Mouse (Mus musculus) heart, adult 18-20 months (tissue): ENCODE data around the gene Etv6. TPM values are rescaled to one million over a fixed set of nuclear protein-coding genes. Genes with fewer than 3 reads are reported as not detected.

Experiments used
- DNase-seq, 2 experiments: peaks; one replicate each; pipeline ENCODE4 v3.0.0; 2021 to 2022; ENCODE audit warnings: mixed read lengths in 1 of 2
- total RNA-seq, 2 experiments: library from RNA; stranded (reverse); gene quantifications; 2 replicates each; pipeline ENCODE4 v1.2.3; 2021

The Etv6 gene
- total RNA-seq, 2 experiments from 2014 or later, result 11.3 to 12.1 TPM

GRCm38 (mm10) chr6:134043545-134043944, 8.0 kb downstream of the Etv6 start:
- peak in 1 of 2 experiments; percentile 39 for DNase-seq

- peak in 1 of 2 experiments; percentile 5 for DNase-seq
Measured at GRCm38 (mm10) chr6:134045092-134045868, 9.8 kb downstream of the Etv6 start.

DNA sequence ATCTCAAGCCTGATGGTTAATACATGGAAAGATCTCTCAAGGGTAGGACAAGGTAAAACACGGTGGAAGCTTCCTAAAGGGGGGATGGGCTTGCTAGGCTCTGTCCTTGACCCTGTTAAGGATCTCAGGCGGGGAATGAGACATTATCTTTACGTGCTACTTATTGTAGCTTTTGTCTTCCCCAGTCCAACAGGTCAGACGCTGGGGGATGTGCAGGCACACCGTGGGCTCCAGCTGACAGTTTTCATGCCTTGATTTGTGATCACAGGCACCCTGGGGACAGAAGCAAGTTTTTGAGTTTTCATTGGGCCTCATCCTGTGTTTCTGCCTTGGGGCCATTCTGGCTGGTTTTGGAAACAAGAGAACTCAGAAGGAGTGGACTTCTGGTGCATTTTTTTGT, 10.6 kb downstream of the Etv6 start:
- DNase-seq, result no peak

DNA sequence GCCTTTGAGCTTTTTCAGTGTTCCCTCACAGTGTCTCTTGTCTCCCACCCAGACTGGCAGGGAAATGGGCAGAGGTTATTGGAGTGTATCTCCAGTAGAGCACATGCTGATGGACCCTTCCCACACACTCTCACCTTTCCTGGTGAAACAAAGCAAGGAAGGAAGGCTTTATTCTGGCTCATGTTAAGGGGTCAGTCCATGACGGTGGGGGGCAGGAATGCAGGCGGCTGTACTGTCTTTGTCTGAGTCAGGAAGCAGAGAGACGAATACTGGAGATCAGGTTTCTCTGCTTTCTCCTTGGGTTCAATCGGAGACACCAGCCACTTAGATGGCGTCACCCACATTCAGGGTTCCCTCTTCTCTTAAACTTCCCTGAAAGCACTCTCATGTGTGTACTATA, 11.7 kb downstream of the Etv6 start:
- no peak for DNase-seq

GRCm38 (mm10) chr6:134047974-134048373, 12.5 kb downstream of the Etv6 start:
- DNase-seq, result no peak

DNA sequence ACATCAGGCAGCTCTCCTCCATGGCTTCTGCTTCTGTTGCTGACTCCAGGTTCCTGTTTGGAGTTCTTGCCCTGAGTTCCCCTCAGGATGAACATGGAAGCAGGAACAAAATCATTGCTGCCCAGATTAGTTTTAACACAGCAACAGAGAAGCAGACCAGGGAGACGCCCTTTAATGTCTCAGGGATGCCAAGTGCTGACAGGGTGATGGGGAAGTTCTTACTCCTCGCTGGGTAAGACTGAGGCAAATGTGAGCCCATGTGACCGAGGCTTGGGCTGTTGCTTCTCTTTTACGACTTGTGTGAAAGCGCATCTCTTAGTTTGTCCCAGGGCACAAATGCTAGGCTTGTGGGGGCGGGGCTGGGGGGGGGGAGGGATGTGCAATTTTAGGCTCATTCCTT, 13.5 kb downstream of the Etv6 start:
- DNase-seq, result no peak

GRCm38 (mm10) chr6:134050466-134050865, 15.0 kb downstream of the Etv6 start:
- no peak for DNase-seq

DNA sequence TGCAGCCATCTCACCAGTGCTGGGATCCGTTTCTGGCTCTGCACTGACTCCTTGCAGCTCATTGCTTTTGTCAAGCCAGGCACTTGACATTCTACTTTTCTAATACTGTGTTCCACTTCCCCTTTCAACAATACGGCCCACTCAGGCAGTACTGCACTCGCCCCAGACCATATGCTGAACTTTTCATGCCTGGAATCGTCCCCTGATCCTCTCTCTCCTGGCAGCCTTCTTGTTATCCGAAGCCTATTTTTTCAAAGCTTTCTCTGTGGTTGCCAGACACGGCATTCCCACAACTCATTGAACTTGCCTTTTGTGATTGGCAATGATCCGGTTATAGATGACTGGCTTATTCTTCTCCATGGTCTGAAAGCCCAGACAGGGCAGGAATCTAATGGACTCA, 16.4 kb downstream of the Etv6 start:
- DNase-seq, result no peak

DNA sequence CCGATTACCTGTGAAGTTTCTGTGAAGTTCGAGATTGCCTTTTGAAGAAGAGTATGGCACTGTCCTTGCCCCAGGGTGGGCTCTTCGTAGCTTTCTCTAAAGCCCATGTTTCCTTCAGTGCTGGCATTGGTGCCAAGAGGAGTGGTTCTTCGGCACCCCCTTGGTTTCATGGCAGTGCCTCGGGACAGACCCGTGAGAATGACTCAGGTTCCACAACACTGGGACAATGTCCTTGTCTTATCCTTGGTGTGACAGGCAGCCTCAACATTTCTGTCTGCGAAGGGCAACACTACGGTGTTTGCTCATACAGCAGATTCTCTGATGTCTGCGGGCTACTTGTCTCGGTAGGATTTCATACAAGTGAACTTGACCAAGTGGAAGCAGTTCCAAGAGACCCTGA, 17.6 kb downstream of the Etv6 start:
- DNase-seq, result no peak

DNA sequence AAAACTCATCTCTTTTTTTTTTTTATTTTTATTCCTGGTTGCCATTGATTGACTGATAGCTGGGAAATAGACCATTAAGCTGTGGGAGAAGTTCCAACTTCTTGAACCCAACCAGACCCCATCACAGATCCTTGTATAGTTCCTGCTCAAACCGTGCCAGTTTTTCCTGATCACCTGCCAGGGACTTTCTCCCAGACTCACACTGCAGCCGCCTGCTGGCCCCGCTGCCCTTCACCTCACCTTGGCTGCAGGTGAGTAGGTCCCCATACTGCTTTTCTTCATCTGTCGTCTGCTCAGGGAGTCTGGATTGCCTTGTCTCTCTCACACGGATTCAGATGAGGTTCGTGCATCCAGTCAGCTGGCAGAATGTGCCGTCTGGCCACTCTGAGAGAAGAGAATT, 18.1 kb downstream of the Etv6 start:
- DNase-seq, result no peak

GRCm38 (mm10) chr6:134055588-134055987, 20.1 kb downstream of the Etv6 start:
- DNase-seq, result no peak

- DNase-seq, result no peak
Measured at GRCm38 (mm10) chr6:134058451-134058850, 23.0 kb downstream of the Etv6 start.

- DNase-seq, result no peak
Measured at GRCm38 (mm10) chr6:134058886-134059551, 23.5 kb downstream of the Etv6 start.

- no peak for DNase-seq
Measured at GRCm38 (mm10) chr6:134059552-134059891, 24.0 kb downstream of the Etv6 start.

DNA sequence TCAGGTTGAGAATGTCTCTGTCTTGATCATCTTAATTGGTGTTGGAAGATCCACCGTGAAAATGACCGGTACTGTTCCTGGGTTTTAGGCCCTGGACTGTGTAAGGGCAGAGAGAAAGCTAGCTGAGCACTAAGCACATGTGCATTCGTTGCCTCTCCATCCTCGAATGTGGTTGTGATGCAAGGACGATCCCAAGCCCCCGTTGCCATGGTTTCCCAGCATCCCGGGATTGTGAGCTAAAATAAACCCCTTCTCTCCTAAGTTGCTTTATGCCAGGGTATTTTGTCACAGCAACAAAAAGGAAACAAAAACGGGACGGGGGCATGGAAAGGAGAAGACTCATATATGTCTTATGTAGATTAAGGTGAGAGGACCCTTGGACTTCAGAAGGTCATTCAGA, 24.5 kb downstream of the Etv6 start:
- no peak for DNase-seq

DNA sequence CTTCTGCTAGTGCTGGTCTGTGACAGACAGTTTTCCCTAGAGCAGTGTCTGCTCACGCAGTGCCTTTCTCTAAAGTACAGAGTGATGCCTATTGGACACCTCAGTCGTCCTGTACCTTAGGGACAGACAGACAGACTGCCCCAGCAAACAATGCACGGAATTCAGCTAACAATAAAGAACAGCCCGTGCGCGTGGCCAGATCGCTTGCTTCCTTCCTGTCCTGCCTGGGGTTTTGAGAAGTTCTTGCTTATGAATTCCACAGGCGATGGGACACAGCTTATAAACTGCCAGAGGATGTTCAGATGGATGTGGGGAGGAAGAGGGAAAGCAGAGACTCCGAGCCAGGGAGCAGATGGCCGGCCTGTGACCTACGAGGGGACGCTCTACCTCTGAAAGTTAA, 25.3 kb downstream of the Etv6 start:
- DNase-seq, result peak; percentile 54 to 66

GRCm38 (mm10) chr6:134065018-134065725, 29.7 kb downstream of the Etv6 start:
- DNase-seq, result peak in 1 of 2 experiments; percentile 61

- no peak for DNase-seq
Measured at GRCm38 (mm10) chr6:134066112-134066511, 30.6 kb downstream of the Etv6 start.

- DNase-seq, result no peak
Measured at GRCm38 (mm10) chr6:134066996-134067395, 31.5 kb downstream of the Etv6 start.

GRCm38 (mm10) chr6:134067536-134067935, 32.0 kb downstream of the Etv6 start:
- DNase-seq, result no peak

GRCm38 (mm10) chr6:134072439-134072838, 36.9 kb downstream of the Etv6 start:
- DNase-seq, result peak in 1 of 2 experiments; percentile 28

DNA sequence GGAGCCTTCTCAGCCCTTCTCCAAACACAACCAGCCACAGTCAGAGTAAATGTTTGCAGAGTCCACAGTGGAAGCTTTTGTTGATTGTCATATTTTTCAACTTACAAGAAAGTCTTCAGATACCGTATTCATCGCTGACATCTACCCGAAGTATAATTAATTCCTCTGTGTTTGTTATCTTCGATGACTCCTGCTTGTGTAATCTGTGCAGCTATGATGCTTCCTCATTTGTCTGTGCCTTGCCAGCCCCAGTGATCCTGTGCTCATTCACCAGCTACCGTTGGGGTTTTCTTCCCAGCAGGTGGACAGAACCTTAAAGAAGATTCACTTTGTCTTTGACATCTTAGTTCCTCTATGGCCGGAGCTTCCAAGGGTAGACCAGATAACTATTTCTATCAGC, 37.4 kb downstream of the Etv6 start:
- DNase-seq, result no peak

DNA sequence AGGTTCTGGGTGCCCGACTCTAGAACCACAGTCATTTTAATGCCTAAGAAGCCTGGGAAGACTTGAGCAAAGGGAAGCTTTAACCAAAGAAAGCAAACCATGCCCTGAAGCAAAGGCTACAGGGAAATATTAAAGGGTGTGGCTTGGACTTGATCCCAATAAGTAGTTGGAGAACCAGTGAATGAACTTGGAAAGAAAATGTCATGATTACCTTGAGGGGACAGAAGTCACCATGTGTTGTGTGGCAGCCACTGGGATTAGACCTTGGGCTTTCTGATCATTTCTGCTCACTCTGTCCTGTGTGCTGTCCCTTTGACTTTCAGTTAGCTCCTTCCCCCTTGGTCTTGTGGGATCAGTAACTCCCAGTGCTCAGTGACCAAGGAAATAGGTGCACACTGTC, 38.9 kb downstream of the Etv6 start:
- no peak for DNase-seq
